Comparison of ENCODE assay signal across 9 mouse cellular contexts in genomic region chr6:115776363-115776762, GRCm38 (mm10). TPM values are rescaled to one million over a fixed set of nuclear protein-coding genes. Genes with fewer than 3 reads are reported as not detected.
DNase-seq lines count a peak whose midpoint lies in the region; ATAC-seq and TF ChIP-seq lines count a peak whose summit lies in the region.
"Had no signal": no experiment of that assay in that cellular context is flagged by ENCODE, and none has a peak within 500 bp of the region (broad histone marks: within the 10 kb centered on the region; RNA-seq: fewer than 3 reads in every experiment).

No protein-coding gene starts in this region.

- no peak for TF ChIP-seq CTCF in heart, adult 2 months (IDR thresholded peaks at IDR 0.05)
- no peak for TF ChIP-seq CTCF in brain, embryonic 14.5 days (IDR thresholded peaks at IDR 0.05; ENCODE audit: borderline replicate concordance, extremely low read depth, insufficient read depth, insufficient read length)

- DNase-seq in heart, adult 2 months = no peak
- DNase-seq in heart, postnatal 36 days = no peak
- DNase-seq in brain, embryonic 14.5 days (ENCODE audit: low read depth) = peak; percentile 11
- DNase-seq in thymus, postnatal 14 days = no peak
- no peak for DNase-seq in right cerebral cortex, adult 2 months (ENCODE audit: low spot score in 2 of 2)
- no peak for DNase-seq in gastrocnemius, postnatal 14 days
- DNase-seq: kidney, postnatal 25 days had no signal

- H3K27ac ChIP-seq in heart, adult 2 months = peak overlapping the region; percentile 92
- H3K27ac ChIP-seq in hindbrain, embryonic 12.5 days = no peak overlapping the region; the same call in 1 of the 2 replicates
- no peak overlapping the region for H3K27ac ChIP-seq in midbrain, embryonic 13.5 days

- H3K79me2 ChIP-seq in heart, adult 2 months (replicated peaks; ENCODE audit: control insufficient read depth, insufficient read depth, low read length) = no peaks in the 10 kb centered on the region

- TF ChIP-seq EP300 in heart, adult 2 months (IDR thresholded peaks at IDR 0.05; ENCODE audit: insufficient read depth, low read depth, low read length) = no peak

- intact Hi-C loops in heart, adult 2 months (cut with DNase I) = no loop called here
- intact Hi-C loops in heart, postnatal 36 days (cut with DNase I) = no loop called here
- intact Hi-C loops in gastrocnemius, postnatal 14 days (cut with DNase I; ENCODE audit: low total_unique reads) = no loop called here

- H3K4me2 ChIP-seq in hindbrain, embryonic 12.5 days (replicated peaks) = peak overlapping the region; percentile 80
- peak overlapping the region; percentile 77 for H3K4me2 ChIP-seq in midbrain, embryonic 13.5 days (replicated peaks)

- peaks cover 4% of the 10 kb centered on the region for H3K4me1 ChIP-seq in heart, adult 2 months (ENCODE audit: control insufficient read depth, insufficient read depth, low read length)
- H3K4me1 ChIP-seq in hindbrain, embryonic 12.5 days = peaks cover 30% of the 10 kb centered on the region
- H3K4me1 ChIP-seq in midbrain, embryonic 13.5 days (replicated peaks) = peaks cover 31% of the 10 kb centered on the region

- no peak for ATAC-seq in hindbrain, embryonic 12.5 days (ENCODE audit: low FRiP score)
- no peak for ATAC-seq in midbrain, embryonic 13.5 days

- WGBS in heart, adult 2 months = 23% methylated on average over 9 of the region's 9 CpGs
- WGBS in hindbrain, embryonic 12.5 days = 70% methylated on average over 9 of the region's 9 CpGs
- WGBS in midbrain, embryonic 13.5 days = 76% methylated on average over 9 of the region's 9 CpGs

- no peaks in the 10 kb centered on the region for H3K9me3 ChIP-seq in hindbrain, embryonic 12.5 days (replicated peaks)
- H3K9me3 ChIP-seq in midbrain, embryonic 13.5 days = no peaks in the 10 kb centered on the region

- no peak overlapping the region; the same call in 1 of the 2 replicates for H3K4me3 ChIP-seq in heart, adult 2 months
- peak overlapping the region; percentile 79; the same call in 1 of the 2 replicates for H3K4me3 ChIP-seq in hindbrain, embryonic 12.5 days
- H3K4me3 ChIP-seq in midbrain, embryonic 13.5 days (replicated peaks) = peak overlapping the region; percentile 75

- H3K27me3 ChIP-seq in heart, adult 2 months (ENCODE audit: control insufficient read depth, insufficient read depth, low read length) = no peaks in the 10 kb centered on the region
- no peaks in the 10 kb centered on the region for H3K27me3 ChIP-seq in hindbrain, embryonic 12.5 days
- no peaks in the 10 kb centered on the region for H3K27me3 ChIP-seq in midbrain, embryonic 13.5 days

- no peak overlapping the region for H3K9ac ChIP-seq in heart, adult 2 months (ENCODE audit: low read depth, low read length)
- H3K9ac ChIP-seq in hindbrain, embryonic 12.5 days = peak overlapping the region; percentile 89
- peak overlapping the region; percentile 41; the same call in 1 of the 2 replicates for H3K9ac ChIP-seq in midbrain, embryonic 13.5 days (replicated peaks)

- no peak for TF ChIP-seq POLR2A in heart, adult 2 months (IDR thresholded peaks at IDR 0.05; ENCODE audit: insufficient read depth, low read depth, low read length)
- TF ChIP-seq POLR2A in brain, embryonic 14.5 days (IDR thresholded peaks at IDR 0.05; ENCODE audit: borderline replicate concordance, extremely low read depth, insufficient read depth, insufficient read length, poor library complexity, severe bottlenecking) = no peak

- H3K36me3 ChIP-seq in heart, adult 2 months (ENCODE audit: control insufficient read depth, insufficient read depth, low read length) = no peaks in the 10 kb centered on the region
- peaks cover 21% of the 10 kb centered on the region for H3K36me3 ChIP-seq in hindbrain, embryonic 12.5 days
- peaks cover 20% of the 10 kb centered on the region for H3K36me3 ChIP-seq in midbrain, embryonic 13.5 days

RNA-seq across cellular contexts. Expression of gene Cand2, which starts 2.0 kb away (rescaled TPM):
- total RNA-seq in heart, adult 2 months (2021) = 10 to 100 TPM; 69.3 to 77.2 TPM
- 59.0 and 68.4 TPM in 2 replicates for polyA plus RNA-seq in heart, adult 2 months (2012; rRNA removed)
- total RNA-seq in heart, postnatal 36 days (2021) = 10 to 100 TPM; 72.4 to 76.5 TPM
- 30.5 and 37.1 TPM in 2 replicates for polyA plus RNA-seq in brain, embryonic 14.5 days (2012; rRNA removed)
- polyA plus RNA-seq in hindbrain, embryonic 12.5 days (2016; fragmentation: Nextera tagmentation; extraction: Ambion mirVana) = 35.6 and 37.3 TPM in 2 replicates
- 16.4 and 18.5 TPM in 2 replicates for polyA plus RNA-seq in midbrain, embryonic 13.5 days (2015; fragmentation: Nextera tagmentation; extraction: Ambion mirVana)
- 10 to 100 TPM; 68.1 to 86.4 TPM for total RNA-seq in gastrocnemius, postnatal 14 days (2021)

RNA-seq across cellular contexts. Expression of gene Tmem40, which starts 14.2 kb away (rescaled TPM):
- total RNA-seq in heart, adult 2 months (2021) = 1 to 10 TPM in 1 of 2 experiments, not detected in 1; 2.4 TPM
- 0.47 and 0.92 TPM in 2 replicates for polyA plus RNA-seq in heart, adult 2 months (2012; rRNA removed)
- under 1 TPM; 0.33 to 0.60 TPM for total RNA-seq in heart, postnatal 36 days (2021)
- 1.1 and 1.6 TPM in 2 replicates for polyA plus RNA-seq in brain, embryonic 14.5 days (2012; rRNA removed)
- polyA plus RNA-seq in hindbrain, embryonic 12.5 days (2016; fragmentation: Nextera tagmentation; extraction: Ambion mirVana) = 1.1 and 2.0 TPM in 2 replicates
- 0.79 and 1.1 TPM in 2 replicates for polyA plus RNA-seq in midbrain, embryonic 13.5 days (2015; fragmentation: Nextera tagmentation; extraction: Ambion mirVana)
- total RNA-seq in gastrocnemius, postnatal 14 days (2021) = under 1 TPM; 0.33 to 0.80 TPM

RNA-seq across cellular contexts. Expression of gene Rpl32, which starts 32.2 kb away (rescaled TPM):
- total RNA-seq in heart, adult 2 months (2021) = 100 to 1,000 TPM; 579 to 679 TPM
- 328 and 413 TPM in 2 replicates for polyA plus RNA-seq in heart, adult 2 months (2012; rRNA removed)
- total RNA-seq in heart, postnatal 36 days (2021) = 100 to 1,000 TPM; 621 to 649 TPM
- 1,840 and 1,952 TPM in 2 replicates for polyA plus RNA-seq in brain, embryonic 14.5 days (2012; rRNA removed)
- 1,424 and 1,629 TPM in 2 replicates for polyA plus RNA-seq in hindbrain, embryonic 12.5 days (2016; fragmentation: Nextera tagmentation; extraction: Ambion mirVana)
- polyA plus RNA-seq in midbrain, embryonic 13.5 days (2015; fragmentation: Nextera tagmentation; extraction: Ambion mirVana) = 1,380 and 1,385 TPM in 2 replicates
- total RNA-seq in gastrocnemius, postnatal 14 days (2021) = 100 to 1,000 TPM; 847 to 987 TPM
